Mouse (Mus musculus): ENCODE measurements around the gene Adam15. TPM values are rescaled to one million over a fixed set of nuclear protein-coding genes. Genes with fewer than 3 reads are reported as not detected.

Adam15 gene
- polyA plus RNA-seq, 1 experiment: 0.50 TPM

- Histone ChIP-seq H3K36me3 (ENCODE audit: control insufficient read depth) (no peaks in the 10 kb centered on the region), H3K9me3 (ENCODE audit: control insufficient read depth, low read length) (no peaks in the 10 kb centered on the region)
- no peak for TF ChIP-seq TAL1 (IDR thresholded peaks at IDR 0.05; ENCODE audit: low read length)
- no peak for TF ChIP-seq GATA1 (IDR thresholded peaks at IDR 0.05; ENCODE audit: low read length)
Observed at GRCm38 (mm10) chr3:89346815-89347540, 2.8 kb downstream of the Adam15 start.

GRCm38 (mm10) chr3:89343279-89343678 is 6.5 kb downstream of the Adam15 start:
- Histone ChIP-seq H3K4me1 (ENCODE audit: control insufficient read depth) (peaks cover 4% of the 10 kb centered on the region; the same call in 1 of the 2 replicates), H3K27me3 (ENCODE audit: control insufficient read depth) (peaks cover 25% of the 10 kb centered on the region), H3K4me3 (replicated peaks) (no peak overlapping the region), H3K9me3 (ENCODE audit: control insufficient read depth, low read length) (no peaks in the 10 kb centered on the region), H3K36me3 (ENCODE audit: control insufficient read depth) (no peaks in the 10 kb centered on the region)
- TF ChIP-seq TAL1 (IDR thresholded peaks at IDR 0.05; ENCODE audit: low read length): no peak
- no peak for TF ChIP-seq GATA1 (IDR thresholded peaks at IDR 0.05; ENCODE audit: low read length)

More at GRCm38 (mm10) chr3:89346815-89347540, 2.8 kb downstream of the Adam15 start:
- H3K4me1 ChIP-seq (ENCODE audit: control insufficient read depth): peaks cover 15% of the 10 kb centered on the region
- no peak overlapping the region for H3K4me3 ChIP-seq (replicated peaks)
- H3K27me3 ChIP-seq (ENCODE audit: control insufficient read depth): peaks cover 50% of the 10 kb centered on the region

GRCm38 (mm10) chr3:89341794-89342193 is 8.0 kb downstream of the Adam15 start:
- Histone ChIP-seq H3K4me1 (ENCODE audit: control insufficient read depth) (peaks cover 11% of the 10 kb centered on the region), H3K4me3 (replicated peaks) (no peak overlapping the region), H3K36me3 (ENCODE audit: control insufficient read depth) (no peaks in the 10 kb centered on the region), H3K9me3 (ENCODE audit: control insufficient read depth, low read length) (no peaks in the 10 kb centered on the region), H3K27me3 (ENCODE audit: control insufficient read depth) (peaks cover 28% of the 10 kb centered on the region)
- TF ChIP-seq TAL1 (IDR thresholded peaks at IDR 0.05; ENCODE audit: low read length) (no peak), GATA1 (IDR thresholded peaks at IDR 0.05; ENCODE audit: low read length) (no peak)

- Histone ChIP-seq H3K4me3 (replicated peaks) (peak overlapping the region; percentile 10), H3K4me1 (ENCODE audit: control insufficient read depth) (peaks cover 11% of the 10 kb centered on the region), H3K27me3 (ENCODE audit: control insufficient read depth) (peaks cover 33% of the 10 kb centered on the region), H3K36me3 (ENCODE audit: control insufficient read depth) (no peaks in the 10 kb centered on the region), H3K9me3 (ENCODE audit: control insufficient read depth, low read length) (no peaks in the 10 kb centered on the region)
- no peak for TF ChIP-seq TAL1 (IDR thresholded peaks at IDR 0.05; ENCODE audit: low read length)
- no peak for TF ChIP-seq GATA1 (IDR thresholded peaks at IDR 0.05; ENCODE audit: low read length)
Observed at GRCm38 (mm10) chr3:89340465-89340864, 9.3 kb downstream of the Adam15 start.

- Histone ChIP-seq H3K4me1 (ENCODE audit: control insufficient read depth) (peaks cover 11% of the 10 kb centered on the region), H3K9me3 (ENCODE audit: control insufficient read depth, low read length) (no peaks in the 10 kb centered on the region), H3K36me3 (ENCODE audit: control insufficient read depth) (no peaks in the 10 kb centered on the region), H3K27me3 (ENCODE audit: control insufficient read depth) (peaks cover 38% of the 10 kb centered on the region), H3K4me3 (replicated peaks) (no peak overlapping the region)
- TF ChIP-seq GATA1 (IDR thresholded peaks at IDR 0.05; ENCODE audit: low read length): no peak
- no peak for TF ChIP-seq TAL1 (IDR thresholded peaks at IDR 0.05; ENCODE audit: low read length)
Observed at GRCm38 (mm10) chr3:89339416-89339815, 10.4 kb downstream of the Adam15 start.

GRCm38 (mm10) chr3:89337721-89338578 is 11.8 kb downstream of the Adam15 start, which contains the start of gene Efna4:
Gene Efna4 (minus strand): TSS chr3:89338028.
- Histone ChIP-seq H3K36me3 (ENCODE audit: control insufficient read depth) (no peaks in the 10 kb centered on the region), H3K9me3 (ENCODE audit: control insufficient read depth, low read length) (no peaks in the 10 kb centered on the region), H3K4me3 (replicated peaks) (peak within 1 kb of the TSS; percentile 57), H3K4me1 (ENCODE audit: control insufficient read depth) (peaks cover 11% of the 10 kb centered on the region), H3K27me3 (ENCODE audit: control insufficient read depth) (peaks cover 42% of the 10 kb centered on the region)
- TF ChIP-seq GATA1 (IDR thresholded peaks at IDR 0.05; ENCODE audit: low read length): no peak
- TF ChIP-seq TAL1 (IDR thresholded peaks at IDR 0.05; ENCODE audit: low read length): no peak

GRCm38 (mm10) chr3:89337062-89337720 is 12.6 kb downstream of the Adam15 start:
- H3K27me3 ChIP-seq (ENCODE audit: control insufficient read depth): peaks cover 42% of the 10 kb centered on the region
- TF ChIP-seq TAL1 (IDR thresholded peaks at IDR 0.05; ENCODE audit: low read length) (no peak), GATA1 (IDR thresholded peaks at IDR 0.05; ENCODE audit: low read length) (no peak)
- H3K4me1 ChIP-seq (ENCODE audit: control insufficient read depth): peaks cover 11% of the 10 kb centered on the region

GRCm38 (mm10) chr3:89336529-89336928 is 13.3 kb downstream of the Adam15 start:
- no peaks in the 10 kb centered on the region for H3K9me3 ChIP-seq (ENCODE audit: control insufficient read depth, low read length)
- H3K4me1 ChIP-seq (ENCODE audit: control insufficient read depth): peaks cover 11% of the 10 kb centered on the region
- H3K4me3 ChIP-seq (replicated peaks): no peak overlapping the region
- TF ChIP-seq TAL1 (IDR thresholded peaks at IDR 0.05; ENCODE audit: low read length): no peak
- TF ChIP-seq GATA1 (IDR thresholded peaks at IDR 0.05; ENCODE audit: low read length): no peak
- H3K27me3 ChIP-seq (ENCODE audit: control insufficient read depth): peaks cover 45% of the 10 kb centered on the region
- H3K36me3 ChIP-seq (ENCODE audit: control insufficient read depth): no peaks in the 10 kb centered on the region

More at GRCm38 (mm10) chr3:89337062-89337720, 12.6 kb downstream of the Adam15 start:
- Histone ChIP-seq H3K4me3 (replicated peaks) (peak overlapping the region; percentile 57), H3K36me3 (ENCODE audit: control insufficient read depth) (no peaks in the 10 kb centered on the region), H3K9me3 (ENCODE audit: control insufficient read depth, low read length) (no peaks in the 10 kb centered on the region)
